Mouse (Mus musculus) neural tube, embryonic 13.5 days (tissue): ENCODE measurements at regions not wholly inside any gene's neighbourhood (a gene's known extent, or its start where the extent isn't known, plus 50 kb on each side); places are given as distances from the start of the nearest gene placed in this dataset.

Source experiments
- ATAC-seq: fragments of 200-750 bp; cut with Nextera tagmentation; 2 replicates; pipeline ENCODE4 v1.8.0; 2017; ENCODE audit warnings: low read depth, mild to moderate bottlenecking, moderate TSS enrichment, moderate library complexity
- H3K27ac ChIP-seq: fragments of 300-500 bp; sonication (generic); replicated peaks from 2 replicates; pipeline ENCODE4 v1.5.1; 2015; ENCODE audit warnings: moderate library complexity, mild to moderate bottlenecking, inconsistent platforms
- H3K27me3 ChIP-seq: fragments of 300-500 bp; sonication (generic); 2 replicates; pipeline ENCODE4 v1.6.1; 2015; ENCODE audit warnings: mild to moderate bottlenecking, inconsistent platforms
- H3K36me3 ChIP-seq: fragments of 300-500 bp; sonication (generic); 2 replicates; pipeline ENCODE4 v1.6.1; 2015; ENCODE audit warnings: mild to moderate bottlenecking, inconsistent platforms
- H3K4me1 ChIP-seq: fragments of 300-500 bp; sonication (generic); replicated peaks from 2 replicates; pipeline ENCODE4 v1.6.1; 2015; ENCODE audit warnings: inconsistent platforms
- H3K4me2 ChIP-seq: fragments of 300-500 bp; sonication (generic); 2 replicates; pipeline ENCODE4 v1.6.1; 2015; ENCODE audit warnings: inconsistent platforms, mild to moderate bottlenecking, moderate library complexity
- H3K4me3 ChIP-seq: fragments of 300-500 bp; sonication (generic); 2 replicates; pipeline ENCODE4 v1.5.1; 2015; ENCODE audit warnings: mild to moderate bottlenecking, inconsistent platforms
- H3K9ac ChIP-seq: fragments of 300-500 bp; sonication (generic); 2 replicates; pipeline ENCODE4 v1.6.1; 2015; ENCODE audit warnings: moderate library complexity, mild to moderate bottlenecking, inconsistent platforms
- H3K9me3 ChIP-seq: fragments of 300-500 bp; sonication (generic); 2 replicates; pipeline ENCODE4 v1.6.1; 2016; ENCODE audit warnings: inconsistent platforms
- WGBS: fragments of 180-500 bp; shearing (Covaris S2); methylation state at CpG from one replicate; pipeline ENCODE4 v1.1.7; 2015; 5-methylcytosine and 5-hydroxymethylcytosine counted together

GRCm38 (mm10) chr7:35938123-35938869, 135.5 kb upstream of the Zfp507 start:
- WGBS, result 49% methylated on average over 13 of the region's 13 CpGs
- Histone ChIP-seq H3K27ac (peak overlapping the region; percentile 65), H3K27me3 (no peaks in the 10 kb centered on the region), H3K36me3 (no peaks in the 10 kb centered on the region), H3K9me3 (no peaks in the 10 kb centered on the region), H3K4me3 (no peak overlapping the region), H3K4me2 (no peak overlapping the region), H3K9ac (0 out of 2 replicates have a peak overlapping the region, but pooled peaks have one; percentile 26), H3K4me1 (0 out of 2 replicates have a peak, but pooled peaks cover 7% of the 10 kb centered on the region)
- ATAC-seq, result no peak

GRCm38 (mm10) chr7:35926749-35927148, 123.9 kb upstream of the Zfp507 start:
- H3K4me2 ChIP-seq, result no peak overlapping the region
- peaks cover 8% of the 10 kb centered on the region; the same call in 1 of the 2 replicates for H3K4me1 ChIP-seq
- 92% methylated on average over 4 of the region's 4 CpGs for WGBS
- no peaks in the 10 kb centered on the region for H3K36me3 ChIP-seq
- no peak for ATAC-seq
- no peaks in the 10 kb centered on the region for H3K9me3 ChIP-seq
- H3K27me3 ChIP-seq, result peaks cover 9% of the 10 kb centered on the region; the same call in 1 of the 2 replicates
- no peak overlapping the region for H3K27ac ChIP-seq
- H3K9ac ChIP-seq, result no peak overlapping the region
- no peak overlapping the region for H3K4me3 ChIP-seq

GRCm38 (mm10) chr7:35922582-35922981, 119.8 kb upstream of the Zfp507 start:
- Histone ChIP-seq H3K9ac (peak overlapping the region; percentile 50; the same call in 1 of the 2 replicates), H3K27ac (no peak overlapping the region), H3K27me3 (peaks cover 9% of the 10 kb centered on the region; the same call in 1 of the 2 replicates), H3K36me3 (no peaks in the 10 kb centered on the region), H3K9me3 (no peaks in the 10 kb centered on the region), H3K4me1 (peaks cover 25% of the 10 kb centered on the region), H3K4me2 (peak overlapping the region; percentile 23), H3K4me3 (no peak overlapping the region)
- WGBS, result 47% methylated on average over 9 of the region's 9 CpGs
- ATAC-seq, result no peak

- WGBS, result 26% methylated on average over 9 of the region's 9 CpGs
- peaks cover 25% of the 10 kb centered on the region for H3K4me1 ChIP-seq
- no peak overlapping the region for H3K4me3 ChIP-seq
- H3K9ac ChIP-seq, result peak overlapping the region; percentile 26; the same call in 1 of the 2 replicates
- H3K27me3 ChIP-seq, result peaks cover 9% of the 10 kb centered on the region; the same call in 1 of the 2 replicates
- H3K36me3 ChIP-seq, result no peaks in the 10 kb centered on the region
- peak overlapping the region; percentile 38; the same call in 1 of the 2 replicates for H3K27ac ChIP-seq
- H3K4me2 ChIP-seq, result no peak overlapping the region
- no peaks in the 10 kb centered on the region for H3K9me3 ChIP-seq
- peak; percentile 48; the same call in 1 of the 2 replicates for ATAC-seq
Measured at GRCm38 (mm10) chr7:35920884-35921283, 118.1 kb upstream of the Zfp507 start.

- H3K9me3 ChIP-seq, result no peaks in the 10 kb centered on the region
- no peaks in the 10 kb centered on the region for H3K36me3 ChIP-seq
- H3K27me3 ChIP-seq, result peaks cover 9% of the 10 kb centered on the region; the same call in 1 of the 2 replicates
- ATAC-seq, result peak; percentile 66
- H3K27ac ChIP-seq, result peak overlapping the region; percentile 38; the same call in 1 of the 2 replicates
- H3K9ac ChIP-seq, result no peak overlapping the region
- H3K4me1 ChIP-seq, result peaks cover 25% of the 10 kb centered on the region
- H3K4me3 ChIP-seq, result no peak overlapping the region
- no peak overlapping the region for H3K4me2 ChIP-seq
- WGBS, result 51% methylated on average over 11 of the region's 11 CpGs
Measured at GRCm38 (mm10) chr7:35920194-35920609, 117.4 kb upstream of the Zfp507 start.

GRCm38 (mm10) chr7:35910109-35910706, 107.4 kb upstream of the Zfp507 start:
- H3K27me3 ChIP-seq, result no peaks in the 10 kb centered on the region; the same call in 1 of the 2 replicates
- ATAC-seq, result no peak
- no peak overlapping the region for H3K4me2 ChIP-seq
- no peaks in the 10 kb centered on the region for H3K4me1 ChIP-seq
- H3K4me3 ChIP-seq, result no peak overlapping the region
- H3K27ac ChIP-seq, result no peak overlapping the region
- WGBS, result 69% methylated on average over 8 of the region's 8 CpGs
- no peak overlapping the region for H3K9ac ChIP-seq
- peaks cover 9% of the 10 kb centered on the region; the same call in 1 of the 2 replicates for H3K9me3 ChIP-seq
- H3K36me3 ChIP-seq, result no peaks in the 10 kb centered on the region

GRCm38 (mm10) chr7:35901942-35902381, 99.2 kb upstream of the Zfp507 start:
- H3K9me3 ChIP-seq, result no peaks in the 10 kb centered on the region
- peaks cover 13% of the 10 kb centered on the region for H3K4me1 ChIP-seq
- peak overlapping the region; percentile 45 for H3K4me2 ChIP-seq
- peak; percentile 69 for ATAC-seq
- H3K9ac ChIP-seq, result 0 out of 2 replicates have a peak overlapping the region, but pooled peaks have one; percentile 22
- H3K36me3 ChIP-seq, result no peaks in the 10 kb centered on the region
- peaks cover 6% of the 10 kb centered on the region; the same call in 1 of the 2 replicates for H3K27me3 ChIP-seq
- 4% methylated on average over 17 of the region's 17 CpGs for WGBS
- peak overlapping the region; percentile 52 for H3K27ac ChIP-seq
- H3K4me3 ChIP-seq, result no peak overlapping the region

- Histone ChIP-seq H3K36me3 (no peaks in the 10 kb centered on the region), H3K27me3 (0 out of 2 replicates have a peak, but pooled peaks cover 6% of the 10 kb centered on the region), H3K4me3 (no peak overlapping the region), H3K4me1 (peaks cover 12% of the 10 kb centered on the region), H3K27ac (no peak overlapping the region), H3K9ac (no peak overlapping the region), H3K4me2 (no peak overlapping the region), H3K9me3 (no peaks in the 10 kb centered on the region)
- WGBS, result 92% methylated on average over 6 of the region's 6 CpGs
- no peak for ATAC-seq
Measured at GRCm38 (mm10) chr7:35898701-35899445, 96.1 kb upstream of the Zfp507 start.

GRCm38 (mm10) chr7:35893292-35893691, 90.5 kb upstream of the Zfp507 start:
- Histone ChIP-seq H3K27me3 (no peaks in the 10 kb centered on the region), H3K9ac (no peak overlapping the region), H3K27ac (no peak overlapping the region), H3K9me3 (no peaks in the 10 kb centered on the region), H3K4me1 (no peaks in the 10 kb centered on the region), H3K36me3 (no peaks in the 10 kb centered on the region), H3K4me3 (no peak overlapping the region), H3K4me2 (no peak overlapping the region)
- WGBS, result 34% methylated on average over 2 of the region's 2 CpGs
- no peak; the same call in 1 of the 2 replicates for ATAC-seq

- Histone ChIP-seq H3K36me3 (no peaks in the 10 kb centered on the region), H3K4me2 (no peak overlapping the region), H3K9ac (no peak overlapping the region), H3K27me3 (no peaks in the 10 kb centered on the region), H3K9me3 (no peaks in the 10 kb centered on the region), H3K4me1 (0 out of 2 replicates have a peak, but pooled peaks cover 3% of the 10 kb centered on the region), H3K4me3 (no peak overlapping the region), H3K27ac (peak overlapping the region; percentile 29; the same call in 1 of the 2 replicates)
- WGBS, result 75% methylated on average over 11 of the region's 11 CpGs
- no peak for ATAC-seq
Measured at GRCm38 (mm10) chr7:35886051-35886450, 83.2 kb upstream of the Zfp507 start.

- no peak overlapping the region for H3K4me2 ChIP-seq
- WGBS, result 51% methylated on average over 9 of the region's 9 CpGs
Measured at GRCm38 (mm10) chr7:35879755-35880304, 77.0 kb upstream of the Zfp507 start.

More at GRCm38 (mm10) chr7:35879755-35880304, 77.0 kb upstream of the Zfp507 start:
- no peak overlapping the region for H3K4me3 ChIP-seq
- peak; percentile 78 for ATAC-seq
- no peaks in the 10 kb centered on the region for H3K9me3 ChIP-seq
- no peak overlapping the region for H3K27ac ChIP-seq
- no peaks in the 10 kb centered on the region for H3K27me3 ChIP-seq
- no peaks in the 10 kb centered on the region for H3K36me3 ChIP-seq
- no peaks in the 10 kb centered on the region; the same call in 1 of the 2 replicates for H3K4me1 ChIP-seq
- no peak overlapping the region for H3K9ac ChIP-seq
